Mouse (Mus musculus) thymus, adult 2 months (tissue): ENCODE results near the gene Auts2. TPM values are rescaled to one million over a fixed set of nuclear protein-coding genes. Genes with fewer than 3 reads are reported as not detected.

Experiments
- DNase-seq: peaks from one replicate; pipeline ENCODE4 v3.0.0; 2021
- H3K27ac ChIP-seq: fragments of 200-500 bp; 2 replicates; pipeline ENCODE4 v1.5.1; 2012; ENCODE audit warnings: low read length, control low read depth; ENCODE audit not compliant: control insufficient read depth, insufficient read depth
- H3K27me3 ChIP-seq: fragments of 200-500 bp; 2 replicates; pipeline ENCODE4 v1.6.1; 2012; ENCODE audit warnings: mild to moderate bottlenecking, low read length, moderate library complexity, mixed read lengths; ENCODE audit not compliant: control insufficient read depth, insufficient read depth
- H3K36me3 ChIP-seq: fragments of 200-500 bp; 2 replicates; pipeline ENCODE4 v1.6.1; 2012; ENCODE audit warnings: mild to moderate bottlenecking, low read length, moderate library complexity; ENCODE audit not compliant: control insufficient read depth, insufficient read depth
- H3K4me1 ChIP-seq: fragments of 200-500 bp; replicated peaks from 2 replicates; pipeline ENCODE4 v1.6.1; 2012; ENCODE audit warnings: low read length; ENCODE audit not compliant: control insufficient read depth, insufficient read depth
- H3K4me3 ChIP-seq: fragments of 200-500 bp; 2 replicates; pipeline ENCODE4 v1.5.1; 2012; ENCODE audit warnings: mild to moderate bottlenecking, low read length, control low read depth, moderate library complexity; ENCODE audit not compliant: control insufficient read depth, insufficient read depth
- CTCF ChIP-seq: fragments of 200-500 bp; IDR thresholded peaks from 2 replicates; pipeline ENCODE4 v1.5.1; 2012; ENCODE audit warnings: mild to moderate bottlenecking, control low read depth, low read length, moderate library complexity, borderline replicate concordance; ENCODE audit not compliant: control insufficient read depth, poor library complexity, insufficient read depth; ENCODE audit errors: extremely low read depth
- POLR2A ChIP-seq: fragments of 200-500 bp; IDR thresholded peaks from 2 replicates; pipeline ENCODE4 v1.6.1; 2012; ENCODE audit warnings: mild to moderate bottlenecking, low read length, control low read depth, moderate library complexity; ENCODE audit not compliant: control insufficient read depth, poor library complexity, insufficient read depth; ENCODE audit errors: extremely low read depth
- WGBS: fragments of 180-500 bp; shearing (Covaris S2); methylation state at CpG from one replicate; pipeline ENCODE4 v1.1.7; 2018; 5-methylcytosine and 5-hydroxymethylcytosine counted together
- polyA plus RNA-seq: library from polyadenylated mRNA; depleted of rRNA; stranded (reverse); fragments of >200 nt; gene quantifications from 2 replicates; pipeline ENCODE4 v1.2.3, GENCODE M21; 2012

Gene Auts2
- polyA plus RNA-seq, 1 experiment: 4.9 TPM

- Histone ChIP-seq H3K4me1 (no peaks in the 10 kb centered on the region), H3K36me3 (no peaks in the 10 kb centered on the region), H3K27me3 (no peaks in the 10 kb centered on the region), H3K27ac (no peak overlapping the region), H3K4me3 (no peak overlapping the region)
- 66% methylated on average over 16 of the region's 16 CpGs for WGBS
- TF ChIP-seq POLR2A (no peak), CTCF (no peak)
- DNase-seq: no peak
Observed at GRCm38 (mm10) chr5:132466427-132467363, 76.4 kb downstream of the Auts2 start.

DNA sequence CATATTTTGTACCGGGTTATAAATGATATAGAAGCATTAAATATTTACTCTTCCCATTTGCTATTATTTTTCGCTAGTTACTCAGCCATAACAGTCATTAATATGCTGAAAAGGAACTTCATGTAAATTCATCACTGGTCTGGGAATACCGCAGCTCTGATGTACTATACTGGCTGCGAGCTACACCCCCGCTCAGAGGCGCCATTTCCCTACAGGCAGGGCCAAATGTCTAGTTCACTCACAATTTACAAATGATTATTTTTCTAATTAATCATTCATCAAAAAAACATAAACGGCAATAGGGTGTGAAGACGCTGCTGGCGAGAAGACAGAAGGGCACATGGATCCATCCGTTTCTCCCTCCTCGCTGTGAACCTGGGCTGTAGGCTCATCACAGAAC, 80.6 kb downstream of the Auts2 start:
- WGBS: 96% methylated on average over 11 of the region's 11 CpGs

GRCm38 (mm10) chr5:132458498-132458897, 84.6 kb downstream of the Auts2 start:
- no peak for TF ChIP-seq CTCF
- no peak overlapping the region for H3K27ac ChIP-seq
- no peaks in the 10 kb centered on the region for H3K27me3 ChIP-seq
- no peaks in the 10 kb centered on the region for H3K4me1 ChIP-seq
- H3K4me3 ChIP-seq: no peak overlapping the region
- DNase-seq: no peak
- no peaks in the 10 kb centered on the region for H3K36me3 ChIP-seq
- 97% methylated on average over 7 of the region's 7 CpGs for WGBS

More for the DNA sequence above, 80.6 kb downstream of the Auts2 start:
- TF ChIP-seq CTCF: no peak
- Histone ChIP-seq H3K27me3 (no peaks in the 10 kb centered on the region), H3K4me1 (no peaks in the 10 kb centered on the region), H3K36me3 (no peaks in the 10 kb centered on the region), H3K27ac (no peak overlapping the region), H3K4me3 (no peak overlapping the region)
- DNase-seq: no peak

GRCm38 (mm10) chr5:132452381-132452780, 90.8 kb downstream of the Auts2 start:
- TF ChIP-seq CTCF (no peak), POLR2A (no peak)
- 89% methylated on average over 2 of the region's 2 CpGs for WGBS
- H3K27me3 ChIP-seq: no peaks in the 10 kb centered on the region
- no peaks in the 10 kb centered on the region for H3K36me3 ChIP-seq
- DNase-seq: no peak
- H3K4me3 ChIP-seq: no peak overlapping the region
- no peaks in the 10 kb centered on the region for H3K4me1 ChIP-seq
- no peak overlapping the region for H3K27ac ChIP-seq

DNA sequence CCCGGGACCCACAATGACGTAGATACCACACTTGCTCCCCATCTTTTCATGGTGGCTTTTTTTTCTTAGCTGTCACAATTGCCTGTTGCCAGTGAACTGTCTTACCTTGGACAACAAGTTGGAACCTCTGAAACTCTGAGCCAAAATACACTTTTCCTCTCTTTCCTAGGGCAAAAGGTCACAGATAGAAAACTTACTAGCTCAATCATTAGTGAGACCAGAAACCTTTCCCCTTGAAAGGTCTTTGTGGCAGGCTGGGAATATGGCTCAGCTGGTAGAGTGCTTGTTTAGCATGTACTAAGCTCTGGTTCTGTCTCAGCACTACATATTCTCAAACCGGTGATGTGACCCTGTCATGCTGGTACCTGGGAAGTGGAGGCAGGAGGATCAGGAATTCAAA, 93.1 kb downstream of the Auts2 start:
- Histone ChIP-seq H3K4me3 (no peak overlapping the region), H3K27ac (no peak overlapping the region), H3K27me3 (no peaks in the 10 kb centered on the region), H3K36me3 (no peaks in the 10 kb centered on the region), H3K4me1 (no peaks in the 10 kb centered on the region)
- no peak for TF ChIP-seq POLR2A
- TF ChIP-seq CTCF: no peak
- no peak for DNase-seq
- 97% methylated on average over 3 of the region's 3 CpGs for WGBS

DNA sequence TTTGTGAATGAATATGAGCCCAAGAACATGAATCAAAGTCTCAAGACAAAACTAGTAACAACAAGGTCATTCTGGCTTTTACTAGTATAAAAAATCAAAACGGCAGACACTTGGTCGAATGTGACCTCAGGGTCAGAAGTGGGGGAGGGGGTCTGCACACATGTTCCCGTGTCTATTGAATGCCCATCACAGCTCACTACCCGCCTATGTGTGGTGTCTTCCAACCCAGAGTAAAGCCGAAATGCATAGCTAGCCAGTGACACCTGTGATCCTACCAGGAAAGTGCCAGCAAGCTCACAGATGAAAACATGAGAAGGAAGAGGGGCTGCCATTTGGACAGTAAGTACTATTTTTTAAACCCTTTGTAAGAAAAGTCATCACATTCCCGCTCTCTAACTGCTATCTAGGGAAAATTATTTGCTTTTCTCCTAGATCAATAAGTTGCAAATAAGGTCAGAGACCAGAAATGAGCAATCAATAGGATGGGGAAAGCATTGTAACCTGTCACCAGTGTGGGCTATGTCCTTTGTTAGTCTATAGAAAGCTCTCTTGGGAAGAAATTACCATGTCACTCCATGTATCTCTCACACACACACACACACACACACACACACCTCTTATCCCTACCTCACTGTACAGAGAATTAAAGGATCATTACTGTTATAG, 94.6 kb downstream of the Auts2 start:
- 94% methylated on average over 6 of the region's 6 CpGs for WGBS
- no peaks in the 10 kb centered on the region for H3K36me3 ChIP-seq
- TF ChIP-seq CTCF (no peak), POLR2A (no peak)

More for the DNA sequence above, 94.6 kb downstream of the Auts2 start:
- Histone ChIP-seq H3K4me1 (no peaks in the 10 kb centered on the region), H3K27ac (no peak overlapping the region), H3K4me3 (no peak overlapping the region), H3K27me3 (no peaks in the 10 kb centered on the region)
- no peak for DNase-seq
